ENCODE assay signal across 22 mouse cellular contexts in genomic region chr9:58179390-58179789, GRCm38 (mm10). TPM values are rescaled to one million over a fixed set of nuclear protein-coding genes. Genes with fewer than 3 reads are reported as not detected.
"Had no signal": no experiment of that assay in that cellular context is flagged by ENCODE, and none has a peak within 500 bp of the region (broad histone marks: within the 10 kb centered on the region; RNA-seq: fewer than 3 reads in every experiment).

No protein-coding gene starts in this region.

- DNase-seq: lung, adult 18-20 months; lung, embryonic 14.5 days; lung, postnatal 10 days; lung, postnatal 4 days; retina, postnatal 1 day; right cerebral cortex, adult 18-20 months; right cerebral cortex, postnatal 25 days; right cerebral cortex, postnatal 4 days; spleen, adult 18-20 months; thymus, adult 18-20 months; thymus, postnatal 14 days; thymus, postnatal 36 days had no signal

- H3K27me3 ChIP-seq: midbrain, embryonic 13.5 days; neural tube, embryonic 13.5 days; neural tube, embryonic 15.5 days had no signal

- H3K4me2 ChIP-seq: lung, embryonic 14.5 days; midbrain, embryonic 11.5 days; midbrain, embryonic 13.5 days; neural tube, embryonic 13.5 days; neural tube, embryonic 15.5 days had no signal

- ATAC-seq: midbrain, embryonic 13.5 days; midbrain, embryonic 16.5 days had no signal

- H3K27ac ChIP-seq: midbrain, embryonic 13.5 days; neural tube, embryonic 13.5 days; neural tube, embryonic 15.5 days had no signal

- H3K9me3 ChIP-seq: midbrain, embryonic 13.5 days; neural tube, embryonic 13.5 days; neural tube, embryonic 15.5 days had no signal

- H3K36me3 ChIP-seq: midbrain, embryonic 13.5 days; neural tube, embryonic 13.5 days; neural tube, embryonic 15.5 days had no signal

- H3K4me3 ChIP-seq: midbrain, embryonic 13.5 days; myocyte; neural tube, embryonic 13.5 days; neural tube, embryonic 15.5 days had no signal

- H3K9ac ChIP-seq: lung, embryonic 14.5 days; midbrain, embryonic 13.5 days; neural tube, embryonic 13.5 days; neural tube, embryonic 15.5 days had no signal

RNA-seq across cellular contexts. Expression of gene Islr, which starts 24.7 kb away (rescaled TPM):
- total RNA-seq: megakaryocyte-erythroid progenitor cell, adult 5-6 weeks had no signal

RNA-seq across cellular contexts. Expression of gene Islr2, which starts 24.7 kb away (rescaled TPM):
- total RNA-seq: megakaryocyte, adult 5-6 weeks had no signal
- polyA plus RNA-seq: liver, embryonic 16.5 days; lung, embryonic 14.5 days; thymus, postnatal 0 days had no signal
